Mouse (Mus musculus): ENCODE data around the gene Kdm1b. TPM values are rescaled to one million over a fixed set of nuclear protein-coding genes. Genes with fewer than 3 reads are reported as not detected.

The Kdm1b gene
- polyA plus RNA-seq (2012; rRNA removed), result 20.9 and 21.0 TPM in 2 replicates

DNA sequence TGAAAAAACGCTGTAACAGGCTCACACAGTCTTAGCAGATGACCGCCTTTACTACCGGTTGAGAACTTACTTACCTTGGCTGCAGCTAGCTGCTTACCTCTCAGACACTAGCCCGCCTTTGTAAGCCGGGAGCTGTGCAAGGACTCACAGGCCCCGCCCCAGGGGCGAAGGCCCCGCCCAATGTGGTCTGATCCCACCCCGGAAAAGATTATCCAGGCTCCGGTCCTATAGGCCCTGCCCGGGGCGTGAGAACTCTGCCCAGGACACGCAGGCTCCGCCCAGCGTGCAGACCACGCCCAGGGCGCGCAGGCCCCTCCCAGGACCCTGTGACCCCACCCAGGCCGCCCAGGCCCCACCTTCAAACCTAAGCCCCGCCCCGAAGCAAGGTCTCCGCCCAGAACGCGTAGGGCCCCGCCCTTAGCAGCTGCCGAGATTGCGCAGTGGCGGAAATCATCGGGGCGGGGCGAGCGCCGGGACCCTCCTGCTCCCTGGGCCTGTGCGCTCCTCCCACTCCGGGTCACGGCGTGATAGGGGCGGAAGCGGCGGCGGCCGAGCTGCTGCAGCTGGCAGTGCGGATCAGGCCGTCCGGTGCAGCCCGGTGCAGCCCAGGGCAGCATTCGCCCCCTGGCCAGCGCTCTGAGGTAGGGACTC lies at the start of gene Kdm1b:
TSS of gene Kdm1b (plus strand) at position 470 of the 651 bp plus-strand sequence.
- DNase-seq (ENCODE audit: low read depth), result peak; percentile 98
- TF ChIP-seq POLR2A (IDR thresholded peaks at IDR 0.05; ENCODE audit: borderline replicate concordance, extremely low read depth, insufficient read depth, insufficient read length, poor library complexity, severe bottlenecking) (peak; percentile 92), CTCF (IDR thresholded peaks at IDR 0.05; ENCODE audit: borderline replicate concordance, extremely low read depth, insufficient read depth, insufficient read length) (no peak)

GRCm38 (mm10) chr13:46997355-46997754 lies 45.9 kb upstream of the Kdm1b start:
- TF ChIP-seq POLR2A (IDR thresholded peaks at IDR 0.05; ENCODE audit: borderline replicate concordance, extremely low read depth, insufficient read depth, insufficient read length, poor library complexity, severe bottlenecking) (no peak), CTCF (IDR thresholded peaks at IDR 0.05; ENCODE audit: borderline replicate concordance, extremely low read depth, insufficient read depth, insufficient read length) (no peak)
- DNase-seq (ENCODE audit: low read depth), result no peak

GRCm38 (mm10) chr13:46999498-46999897 lies 43.8 kb upstream of the Kdm1b start:
- no peak for DNase-seq (ENCODE audit: low read depth)
- TF ChIP-seq CTCF (IDR thresholded peaks at IDR 0.05; ENCODE audit: borderline replicate concordance, extremely low read depth, insufficient read depth, insufficient read length) (no peak), POLR2A (IDR thresholded peaks at IDR 0.05; ENCODE audit: borderline replicate concordance, extremely low read depth, insufficient read depth, insufficient read length, poor library complexity, severe bottlenecking) (no peak)

DNA sequence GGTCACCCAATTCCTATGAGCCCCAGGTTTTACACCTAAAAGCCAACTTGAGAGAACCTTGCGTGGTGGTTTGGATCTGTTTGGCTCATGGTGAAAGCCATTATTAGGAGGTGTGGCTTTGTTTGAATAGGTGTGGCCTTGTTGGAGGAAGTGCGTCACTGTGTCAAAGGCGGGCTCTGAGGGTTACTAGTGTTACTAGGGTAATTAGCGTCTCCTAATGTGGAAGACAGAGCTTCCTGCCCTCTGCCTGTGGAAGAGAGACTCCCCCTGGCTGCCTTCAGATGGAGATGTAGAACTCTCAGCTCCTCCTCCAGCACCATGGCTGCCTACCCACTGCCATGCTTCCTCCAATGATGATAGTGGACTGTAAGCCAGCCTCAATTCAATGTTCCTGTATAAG lies 41.7 kb upstream of the Kdm1b start:
- TF ChIP-seq CTCF (IDR thresholded peaks at IDR 0.05; ENCODE audit: borderline replicate concordance, extremely low read depth, insufficient read depth, insufficient read length) (no peak), POLR2A (IDR thresholded peaks at IDR 0.05; ENCODE audit: borderline replicate concordance, extremely low read depth, insufficient read depth, insufficient read length, poor library complexity, severe bottlenecking) (no peak)
- no peak for DNase-seq (ENCODE audit: low read depth)

- DNase-seq (ENCODE audit: low read depth), result no peak
- TF ChIP-seq POLR2A (IDR thresholded peaks at IDR 0.05; ENCODE audit: borderline replicate concordance, extremely low read depth, insufficient read depth, insufficient read length, poor library complexity, severe bottlenecking) (no peak), CTCF (IDR thresholded peaks at IDR 0.05; ENCODE audit: borderline replicate concordance, extremely low read depth, insufficient read depth, insufficient read length) (no peak)
Measured at GRCm38 (mm10) chr13:47013740-47014139, 29.6 kb upstream of the Kdm1b start.

- peak; percentile 93 for TF ChIP-seq CTCF (IDR thresholded peaks at IDR 0.05; ENCODE audit: borderline replicate concordance, extremely low read depth, insufficient read depth, insufficient read length)
- TF ChIP-seq POLR2A (IDR thresholded peaks at IDR 0.05; ENCODE audit: borderline replicate concordance, extremely low read depth, insufficient read depth, insufficient read length, poor library complexity, severe bottlenecking), result no peak
- DNase-seq (ENCODE audit: low read depth), result peak; percentile 82
Measured at GRCm38 (mm10) chr13:47014334-47015194, 28.7 kb upstream of the Kdm1b start, which contains the start of gene Nhlrc1. Nhlrc1 (minus strand) TSS chr13:47014850.

- DNase-seq (ENCODE audit: low read depth), result no peak
Measured at GRCm38 (mm10) chr13:47015195-47015501, 28.2 kb upstream of the Kdm1b start.

GRCm38 (mm10) chr13:47017259-47017658 lies 26.0 kb upstream of the Kdm1b start:
- DNase-seq (ENCODE audit: low read depth), result peak; percentile 73
- TF ChIP-seq CTCF (IDR thresholded peaks at IDR 0.05; ENCODE audit: borderline replicate concordance, extremely low read depth, insufficient read depth, insufficient read length) (peak; percentile 82), POLR2A (IDR thresholded peaks at IDR 0.05; ENCODE audit: borderline replicate concordance, extremely low read depth, insufficient read depth, insufficient read length, poor library complexity, severe bottlenecking) (no peak)

More at GRCm38 (mm10) chr13:47015195-47015501, 28.2 kb upstream of the Kdm1b start:
- no peak for TF ChIP-seq CTCF (IDR thresholded peaks at IDR 0.05; ENCODE audit: borderline replicate concordance, extremely low read depth, insufficient read depth, insufficient read length)
- no peak for TF ChIP-seq POLR2A (IDR thresholded peaks at IDR 0.05; ENCODE audit: borderline replicate concordance, extremely low read depth, insufficient read depth, insufficient read length, poor library complexity, severe bottlenecking)

DNA sequence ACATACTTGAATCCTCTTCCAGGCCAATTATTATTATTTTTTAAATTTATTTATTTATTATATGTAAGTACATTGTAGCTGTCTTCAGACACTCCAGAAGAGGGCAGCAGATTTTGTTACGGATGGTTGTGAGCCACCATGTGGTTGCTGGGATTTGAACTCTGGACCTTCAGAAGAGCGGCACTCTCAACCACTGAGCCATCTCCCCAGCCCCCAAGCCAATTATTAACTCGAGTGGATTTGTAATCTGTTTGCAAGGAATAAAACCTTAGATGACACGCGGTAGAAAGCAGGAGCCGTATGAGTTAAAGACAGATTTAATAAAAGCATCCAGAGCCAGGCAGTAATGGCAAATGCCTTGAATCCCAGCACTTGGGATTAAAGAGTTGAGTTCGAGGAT lies 23.5 kb upstream of the Kdm1b start:
- TF ChIP-seq POLR2A (IDR thresholded peaks at IDR 0.05; ENCODE audit: borderline replicate concordance, extremely low read depth, insufficient read depth, insufficient read length, poor library complexity, severe bottlenecking) (no peak), CTCF (IDR thresholded peaks at IDR 0.05; ENCODE audit: borderline replicate concordance, extremely low read depth, insufficient read depth, insufficient read length) (no peak)
- no peak for DNase-seq (ENCODE audit: low read depth)

DNA sequence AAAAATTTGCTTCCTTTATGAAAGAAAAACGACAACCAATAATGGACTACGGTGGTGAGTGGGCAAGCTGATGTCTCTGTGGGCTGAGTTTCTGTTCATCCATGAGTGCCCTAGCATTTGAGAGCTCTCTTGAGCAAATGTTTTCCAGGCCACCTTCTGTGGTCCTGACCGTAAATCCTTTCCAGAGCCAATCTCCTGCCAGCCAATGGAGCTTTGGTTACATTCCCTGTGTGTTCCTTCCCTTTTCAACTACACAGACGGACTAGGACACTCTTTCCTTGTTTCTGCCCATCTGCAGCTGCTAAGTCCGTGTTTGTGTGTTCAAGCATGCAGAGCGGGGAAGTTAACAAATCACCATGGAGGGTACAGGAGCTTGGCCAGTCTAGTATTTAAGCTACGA lies 22.5 kb upstream of the Kdm1b start:
- no peak for DNase-seq (ENCODE audit: low read depth)

GRCm38 (mm10) chr13:47030376-47031107 lies 12.8 kb upstream of the Kdm1b start:
- DNase-seq (ENCODE audit: low read depth), result no peak
- TF ChIP-seq POLR2A (IDR thresholded peaks at IDR 0.05; ENCODE audit: borderline replicate concordance, extremely low read depth, insufficient read depth, insufficient read length, poor library complexity, severe bottlenecking), result no peak
- no peak for TF ChIP-seq CTCF (IDR thresholded peaks at IDR 0.05; ENCODE audit: borderline replicate concordance, extremely low read depth, insufficient read depth, insufficient read length)

More for the DNA sequence above, 22.5 kb upstream of the Kdm1b start:
- no peak for TF ChIP-seq CTCF (IDR thresholded peaks at IDR 0.05; ENCODE audit: borderline replicate concordance, extremely low read depth, insufficient read depth, insufficient read length)
